Mouse (Mus musculus): ENCODE measurements at regions not wholly inside any gene's neighbourhood (a gene's known extent, or its start where the extent isn't known, plus 50 kb on each side); places are given as distances from the start of the nearest gene placed in this dataset.

DNA sequence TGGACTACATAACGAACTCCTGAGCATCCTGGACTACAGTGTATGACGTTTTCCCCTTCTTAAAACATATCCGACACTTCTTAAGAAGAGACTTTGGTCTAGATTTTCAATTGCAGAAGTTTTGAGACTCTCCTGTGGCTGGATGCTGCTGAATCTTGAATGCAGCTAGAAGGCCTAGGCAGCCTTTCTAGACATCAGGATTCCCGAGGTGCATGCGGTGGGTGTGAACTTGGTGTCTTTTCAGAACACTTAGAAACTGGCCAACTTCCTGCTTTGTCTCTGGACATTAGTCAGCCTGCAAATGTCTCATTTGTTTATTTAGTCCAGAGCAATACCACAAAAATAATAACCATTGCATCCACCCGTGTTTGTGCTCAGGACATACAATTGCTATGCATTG, 61.8 kb upstream of the Cdkn2b start:
- TF ChIP-seq POLR2A (IDR thresholded peaks at IDR 0.05; ENCODE audit: borderline replicate concordance, extremely low read depth, insufficient read depth, insufficient read length, poor library complexity, severe bottlenecking), result no peak
- no peak for TF ChIP-seq CTCF (IDR thresholded peaks at IDR 0.05; ENCODE audit: borderline replicate concordance, extremely low read depth, insufficient read depth, insufficient read length)
